Mouse (Mus musculus): ENCODE data around the gene Ybx2.

The Ybx2 gene

GRCm38 (mm10) chr11:69965271-69966005 lies 29.8 kb downstream of the Ybx2 start:
- DNase-seq: peak; percentile 83 to 91

- DNase-seq: peak; percentile 66 to 75
These were observed 30.6 kb downstream of the Ybx2 start for GRCm38 (mm10) chr11:69966006-69966859.

- no peak for DNase-seq
These were observed 31.4 kb downstream of the Ybx2 start for GRCm38 (mm10) chr11:69966860-69967517.

- DNase-seq: no peak
These were observed 33.2 kb downstream of the Ybx2 start for GRCm38 (mm10) chr11:69968793-69969192.

GRCm38 (mm10) chr11:69970222-69970621 lies 34.6 kb downstream of the Ybx2 start:
- no peak for DNase-seq

- DNase-seq: no peak
These were observed 35.2 kb downstream of the Ybx2 start for GRCm38 (mm10) chr11:69970775-69971174.

- no peak for DNase-seq
These were observed 39.3 kb downstream of the Ybx2 start for GRCm38 (mm10) chr11:69974907-69975306.

- no peak for DNase-seq
These were observed 40.7 kb downstream of the Ybx2 start for GRCm38 (mm10) chr11:69976271-69976670.

GRCm38 (mm10) chr11:69979827-69980195 lies 44.2 kb downstream of the Ybx2 start:
- DNase-seq: no peak

- DNase-seq: peak; percentile 98
These were observed 44.9 kb downstream of the Ybx2 start for GRCm38 (mm10) chr11:69980196-69981140.

GRCm38 (mm10) chr11:69981141-69981762 lies 45.7 kb downstream of the Ybx2 start, which contains the start of gene Ctdnep1:
TSS of gene Ctdnep1 (plus strand) at chr11:69981156.
- peak in 1 of 2 experiments; percentile 36 for DNase-seq

- DNase-seq: no peak
These were observed 46.6 kb downstream of the Ybx2 start, which contains the start of gene Elp5 for GRCm38 (mm10) chr11:69982225-69982624. TSS of gene Elp5 (minus strand) at chr11:69982517.

GRCm38 (mm10) chr11:69982877-69983276 lies 47.3 kb downstream of the Ybx2 start:
- no peak for DNase-seq

GRCm38 (mm10) chr11:69983377-69983776 lies 47.8 kb downstream of the Ybx2 start:
- DNase-seq: no peak

- DNase-seq: no peak
These were observed 48.8 kb downstream of the Ybx2 start for GRCm38 (mm10) chr11:69984431-69984830.

- no peak for DNase-seq
These were observed 54.4 kb downstream of the Ybx2 start for GRCm38 (mm10) chr11:69989949-69990348.
